Mouse (Mus musculus): ENCODE data around the gene Rad21l.
A peak's percentile ranks its signal among the peaks of the same experiment; 100 is the strongest.

The Rad21l gene

DNA sequence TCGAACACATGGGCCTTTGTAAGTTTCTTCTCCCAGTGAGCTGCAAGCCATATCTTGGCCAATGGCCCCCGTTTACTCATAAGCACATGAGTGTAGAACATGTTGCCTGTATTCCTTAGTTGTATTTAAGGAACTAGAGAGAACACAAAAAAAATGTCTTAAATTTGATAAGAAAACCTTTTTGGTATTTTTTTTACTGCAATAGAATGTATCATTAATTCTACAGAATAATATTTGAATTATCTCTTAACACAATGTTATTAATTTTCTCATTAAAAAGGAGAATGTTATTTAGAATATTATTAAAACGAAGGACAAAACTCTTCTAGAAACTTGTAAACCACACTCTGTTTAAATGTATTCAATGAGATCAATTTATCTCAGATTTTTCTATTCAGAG is at the start of gene Rad21l:
Gene Rad21l (minus strand): TSS at position 101 of the 400 bp plus-strand sequence.
- no peak for DNase-seq (ENCODE audit: low spot score)

DNA sequence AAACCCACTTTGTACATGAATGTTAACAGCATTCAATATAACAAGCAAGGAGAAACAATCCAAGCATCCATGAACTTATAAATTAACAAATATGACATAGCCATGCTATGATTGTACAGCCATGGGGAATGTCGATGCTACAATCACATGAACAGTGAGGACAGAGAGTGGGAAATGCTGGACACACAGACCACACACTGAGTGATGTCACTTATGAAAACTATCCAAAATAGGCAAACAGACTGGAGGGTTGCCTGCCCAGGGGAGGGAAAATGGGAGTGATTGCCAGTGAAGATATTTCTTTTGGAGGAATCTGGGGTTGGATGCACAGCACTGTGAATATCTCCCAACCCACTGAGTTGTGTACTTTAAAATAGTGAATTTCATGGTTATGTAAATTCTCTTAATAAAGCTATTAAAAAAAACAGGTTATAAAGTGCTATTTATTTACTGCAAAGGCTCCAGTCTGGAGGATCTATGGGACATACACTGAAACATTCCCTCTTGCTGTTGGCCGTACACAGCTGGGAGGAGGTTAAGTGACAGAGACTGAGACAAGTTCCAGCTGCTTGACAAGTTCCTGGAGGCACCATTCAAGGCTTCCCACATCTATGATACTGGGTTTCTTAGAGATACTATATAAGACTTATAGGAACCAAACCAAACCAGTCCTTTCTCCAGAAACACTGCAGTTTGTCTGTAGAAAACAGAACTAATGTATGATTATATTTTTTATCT is 48.2 kb upstream of the Rad21l start:
- no peak for DNase-seq (ENCODE audit: low spot score)

DNA sequence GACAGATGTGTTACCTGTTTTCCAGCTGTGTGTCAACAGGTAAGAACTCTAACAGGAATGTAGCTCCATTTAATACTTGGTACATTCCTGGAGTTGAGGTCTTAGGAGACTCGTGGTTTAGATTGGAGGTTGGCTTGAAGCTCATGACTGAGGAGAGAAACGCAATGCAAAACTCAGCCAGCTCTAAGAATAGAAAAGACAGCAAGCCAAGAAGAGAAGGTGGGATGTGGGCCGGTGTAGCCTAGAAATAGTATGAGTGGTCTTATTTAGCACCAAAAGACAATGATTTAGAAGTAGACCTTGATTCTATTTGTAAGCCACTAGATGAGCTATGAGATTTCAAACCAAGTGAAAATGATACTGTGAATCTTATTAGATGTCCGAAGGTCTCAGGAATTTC is 47.2 kb upstream of the Rad21l start:
- no peak for DNase-seq (ENCODE audit: low spot score)

DNA sequence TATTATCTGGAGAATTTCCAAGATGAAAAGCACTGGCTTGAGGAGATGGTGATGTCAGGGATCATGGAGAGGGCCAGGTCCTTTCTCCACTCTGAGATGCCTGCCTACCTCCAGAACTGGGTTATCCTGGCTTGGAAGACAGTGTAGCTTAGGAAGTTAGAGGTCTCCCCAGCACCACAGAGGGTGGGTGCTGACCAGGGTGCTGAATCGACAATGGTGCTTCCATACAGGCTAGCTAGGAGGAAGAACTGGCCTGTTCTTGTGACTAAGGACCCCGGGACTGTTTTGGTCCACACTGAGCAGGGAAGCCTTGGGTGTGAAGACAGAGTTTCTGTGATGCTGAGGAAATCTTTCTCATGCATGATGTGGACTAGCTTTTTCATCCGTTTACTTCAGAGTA is 44.3 kb upstream of the Rad21l start:
- DNase-seq (ENCODE audit: low spot score), result no peak

DNA sequence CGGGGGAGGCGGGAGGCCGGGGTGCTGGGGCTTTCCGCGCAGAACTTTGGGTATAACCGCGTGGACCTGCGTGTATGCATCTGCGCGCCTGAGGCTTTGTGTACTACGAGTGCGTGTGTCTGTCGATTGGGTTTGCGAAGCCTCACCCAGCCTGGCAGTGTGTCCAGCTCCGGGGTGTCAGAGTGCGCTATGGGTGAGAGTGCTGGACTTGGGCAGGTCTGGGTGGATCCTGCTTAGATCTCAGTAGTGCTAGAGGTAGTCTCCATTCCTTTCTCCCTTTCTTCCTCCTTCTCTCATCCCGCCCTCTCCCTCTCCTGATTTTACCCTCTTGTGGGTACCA is 34.5 kb upstream of the Rad21l start:
- DNase-seq (ENCODE audit: low spot score), result no peak

DNA sequence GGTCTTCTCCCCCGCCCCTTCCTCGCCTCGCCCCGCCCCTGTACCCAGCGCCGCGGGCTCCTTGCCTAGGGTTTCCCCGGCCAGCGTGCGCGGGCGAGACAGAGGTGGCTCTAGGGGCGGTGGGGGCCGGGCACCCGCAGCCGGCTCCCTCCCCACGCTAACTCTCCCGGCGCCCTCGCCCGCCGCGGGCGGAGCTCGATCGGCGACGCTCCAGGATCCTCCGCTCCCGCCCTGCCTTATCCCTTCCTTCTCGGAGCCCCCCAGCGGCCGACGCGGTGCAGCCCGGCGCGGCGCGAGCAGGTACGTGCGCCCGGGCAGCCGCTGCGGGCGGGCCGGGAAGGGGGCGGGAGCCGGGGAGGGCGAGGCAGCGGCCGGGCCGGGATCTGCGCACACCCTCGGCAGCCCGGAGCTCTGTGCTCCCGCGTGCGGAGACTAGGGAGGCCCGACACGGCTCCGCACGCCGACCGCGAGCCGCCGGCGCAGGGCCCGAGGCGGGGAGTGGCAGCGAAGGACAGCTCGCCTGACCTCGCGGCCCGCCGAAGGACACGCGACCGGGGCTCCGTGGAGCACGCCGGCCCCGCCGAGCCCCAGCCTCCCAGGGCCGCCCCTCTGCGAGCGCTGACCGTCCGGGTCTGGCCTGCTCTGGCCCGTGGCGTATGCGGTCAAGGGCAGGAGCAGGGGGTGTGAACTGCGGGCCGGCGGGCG is 34.0 kb upstream of the Rad21l start:
- DNase-seq (ENCODE audit: low spot score), result no peak

DNA sequence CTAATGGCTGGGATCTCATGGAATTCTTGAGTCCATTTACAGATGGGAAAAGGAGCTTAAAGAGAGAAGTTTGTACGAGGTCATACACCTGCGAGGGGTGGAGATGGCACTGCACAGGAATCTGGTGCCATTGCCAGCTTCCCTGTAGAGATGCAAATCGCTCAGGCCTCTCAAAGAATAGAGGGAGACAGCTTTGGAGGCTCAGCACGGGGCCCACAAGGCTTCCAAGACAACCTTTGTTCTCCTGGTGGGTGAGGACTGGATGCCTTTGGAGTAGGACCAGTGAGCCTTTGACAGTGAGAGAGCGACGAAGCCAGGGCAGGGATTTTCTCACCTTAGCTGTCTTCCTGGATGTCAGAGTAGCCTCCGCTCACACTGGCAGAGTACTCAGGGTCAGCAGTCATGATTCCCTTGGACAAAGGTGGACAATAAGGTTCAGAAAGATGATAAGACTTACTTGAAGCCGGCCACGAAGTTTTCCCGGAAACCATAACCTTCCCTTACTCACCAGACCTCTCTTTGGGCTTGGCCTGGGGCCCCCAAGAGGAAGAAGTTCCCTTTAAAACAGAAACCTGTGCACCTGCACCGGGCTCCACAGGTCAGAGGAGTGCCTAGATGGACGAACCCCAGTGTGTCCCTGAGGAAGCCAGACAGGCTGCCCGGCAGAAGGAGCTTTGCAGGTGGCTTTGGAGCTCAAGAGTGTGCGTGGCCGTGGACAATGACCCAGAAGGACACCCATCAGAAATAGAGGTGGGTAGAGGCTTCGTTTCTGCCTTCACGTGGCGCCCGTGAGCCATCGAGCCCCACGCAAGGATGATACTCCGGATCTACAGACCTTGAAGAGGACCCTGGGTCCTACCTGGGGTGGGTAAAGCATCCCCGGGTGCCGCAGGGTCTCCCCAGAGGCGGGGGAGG is 33.2 kb upstream of the Rad21l start, which contains the start of gene Tmem74b:
Gene Tmem74b (plus strand): TSS at position 778 of the 915 bp plus-strand sequence.
- no peak for DNase-seq (ENCODE audit: low spot score)

DNA sequence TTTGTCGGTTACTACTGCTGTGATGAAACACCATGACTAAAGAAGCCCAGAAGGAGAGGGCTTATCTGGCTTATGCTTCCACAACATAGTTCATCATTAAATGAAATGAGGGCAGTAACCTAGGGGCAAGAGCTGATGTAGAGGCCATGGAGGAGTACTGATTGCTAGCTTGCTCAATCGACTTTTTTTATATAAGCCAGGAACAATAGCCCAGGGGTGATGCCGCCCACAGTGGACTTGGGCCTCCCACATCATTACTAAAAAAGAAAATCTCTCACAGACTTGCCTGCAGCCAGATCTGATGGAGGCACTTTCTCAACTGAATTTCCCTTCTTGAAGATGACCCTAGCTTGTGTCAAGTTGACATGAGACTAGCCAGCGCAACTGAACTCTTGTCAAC is 14.6 kb upstream of the Rad21l start:
- no peak for DNase-seq (ENCODE audit: low spot score)

DNA sequence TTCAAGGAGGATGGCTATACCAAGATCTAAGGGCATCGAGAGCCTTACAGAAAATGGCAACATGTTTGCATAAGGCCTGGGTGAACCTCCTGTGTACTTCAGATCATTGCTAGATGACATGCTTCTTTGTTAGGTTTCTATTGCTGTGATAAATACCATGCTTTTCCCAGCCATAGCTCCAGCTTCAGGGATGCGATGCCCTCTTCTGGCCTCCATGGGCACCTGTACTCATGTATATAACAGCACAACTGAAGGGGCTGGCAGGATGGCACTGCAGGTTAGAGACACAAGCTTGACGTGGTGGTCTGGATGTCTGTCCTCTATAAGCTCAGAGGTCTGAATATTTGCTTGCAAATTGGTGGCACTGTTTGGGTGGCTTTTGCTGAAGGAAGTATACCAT is 14.0 kb upstream of the Rad21l start:
- DNase-seq (ENCODE audit: low spot score), result no peak

DNA sequence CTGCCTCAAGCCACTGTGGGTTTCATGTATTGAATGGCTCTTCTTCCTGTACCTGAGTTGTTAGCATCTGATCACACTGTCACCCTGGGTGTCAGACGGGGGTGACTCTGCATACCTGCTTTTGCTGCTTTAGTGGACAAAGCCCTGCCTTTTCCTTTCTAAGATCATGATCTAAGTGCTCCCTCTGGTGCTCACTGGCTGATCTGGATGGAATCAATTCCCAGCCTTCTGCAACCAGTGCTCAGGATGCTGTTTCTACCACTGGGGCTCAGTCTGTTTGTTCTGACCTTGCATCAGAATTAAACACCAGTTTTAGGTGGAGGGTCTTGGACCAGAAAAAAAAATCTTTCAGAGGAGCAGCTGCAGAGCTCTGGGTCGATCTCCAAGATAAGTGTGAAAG is 7.9 kb upstream of the Rad21l start:
- no peak for DNase-seq (ENCODE audit: low spot score)

DNA sequence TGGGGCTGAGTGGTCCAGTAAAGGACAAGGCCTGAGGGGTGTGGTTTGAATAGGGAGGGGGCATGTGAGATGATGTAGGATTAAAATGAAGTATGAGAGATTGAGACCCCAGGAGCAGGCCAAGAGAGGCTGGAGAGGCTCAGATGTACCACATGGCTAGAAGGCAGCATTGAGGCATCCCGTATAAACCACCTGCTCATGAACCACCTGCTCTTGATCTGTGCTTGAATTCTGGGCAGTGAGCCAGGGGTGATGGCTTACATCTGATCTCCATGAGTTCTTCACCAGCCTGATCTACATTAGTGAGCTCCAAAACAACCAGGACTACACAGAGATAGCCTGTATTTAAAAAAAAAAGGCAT is 2.6 kb upstream of the Rad21l start:
- DNase-seq (ENCODE audit: low spot score), result no peak

DNA sequence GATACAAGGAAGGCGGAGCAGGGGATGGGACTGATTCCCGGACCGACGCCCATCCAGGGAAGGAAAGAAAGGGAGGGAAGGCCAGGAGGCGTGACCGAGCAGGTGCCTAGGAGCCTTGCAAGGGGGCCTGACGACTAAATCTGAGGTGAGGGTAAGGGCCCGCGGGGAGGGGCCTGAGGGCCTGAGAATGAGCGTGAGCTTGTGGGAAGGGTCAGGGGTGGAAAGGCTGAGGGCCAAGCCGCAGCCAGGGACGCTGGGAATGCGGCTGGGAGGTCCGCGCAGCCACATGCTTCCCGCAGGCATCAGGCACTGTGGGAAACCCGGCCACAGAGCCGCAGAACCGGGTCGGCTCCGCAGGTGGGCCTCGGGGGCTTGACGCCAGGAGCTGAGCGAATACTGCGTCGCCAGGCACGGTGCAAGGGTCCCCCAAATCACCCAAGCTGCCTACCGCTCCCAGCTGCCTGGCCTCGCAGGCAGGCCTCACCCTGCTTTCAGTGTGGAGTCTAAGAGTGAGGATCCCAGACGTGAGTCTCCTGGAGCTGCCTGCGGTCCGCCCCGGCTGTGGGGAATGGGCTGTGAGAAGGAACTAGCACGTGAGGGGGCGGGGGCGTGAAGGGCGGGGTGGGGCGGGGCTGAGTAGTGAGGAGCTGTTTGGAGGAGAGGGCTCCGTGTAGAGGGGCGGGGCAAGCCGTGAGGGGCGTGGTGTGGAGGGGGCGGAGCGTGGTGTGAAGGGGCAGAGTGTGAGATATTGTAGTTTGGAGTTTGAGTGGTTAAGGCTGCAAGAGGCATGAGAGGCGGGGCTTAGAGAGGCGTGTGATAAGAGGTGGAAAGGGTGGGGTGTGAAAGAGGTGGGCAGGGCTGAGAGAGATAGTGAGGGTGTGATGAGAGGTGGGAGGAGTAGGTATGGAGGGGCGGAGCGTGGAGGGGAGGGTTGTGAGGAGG is 2.0 kb upstream of the Rad21l start:
- no peak for DNase-seq (ENCODE audit: low spot score)

DNA sequence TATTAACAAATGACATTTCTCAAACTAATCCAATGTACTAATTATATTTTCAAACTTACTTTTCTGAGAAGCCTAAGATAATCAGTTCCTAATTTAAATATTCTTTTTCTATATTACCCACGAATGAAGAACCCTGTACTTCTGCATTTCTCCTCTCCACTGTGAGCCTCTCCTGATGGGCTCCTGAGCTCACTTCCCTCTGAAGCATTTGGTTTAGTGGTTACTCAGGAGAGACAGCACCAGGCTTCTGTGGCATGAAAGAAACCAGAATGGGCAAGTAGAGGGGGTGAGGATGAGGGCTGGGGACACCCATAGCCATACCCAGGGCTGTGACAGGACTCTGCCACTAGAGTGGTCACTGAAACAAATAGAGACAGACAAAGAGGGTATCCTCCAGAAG is 16.3 kb downstream of the Rad21l start:
- no peak for DNase-seq (ENCODE audit: low spot score)

DNA sequence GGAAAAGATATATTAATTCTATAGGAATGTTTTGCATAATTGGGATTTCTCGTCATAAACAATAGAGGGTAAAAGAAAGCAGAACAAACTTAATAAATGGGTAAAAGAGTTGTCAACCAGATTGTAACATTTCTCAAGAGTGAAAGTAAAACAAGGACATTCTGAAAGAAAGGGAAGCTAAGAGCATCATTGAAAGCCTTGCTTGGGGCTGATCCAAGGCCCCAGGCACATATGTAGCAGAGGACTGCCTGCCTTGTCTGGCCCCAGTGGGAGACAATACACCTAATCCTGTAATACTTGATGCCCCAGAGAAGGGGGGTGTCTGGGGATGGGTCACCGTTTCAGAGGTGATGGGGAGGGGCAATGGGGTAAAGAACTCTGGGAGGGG is 32.3 kb downstream of the Rad21l start:
- no peak for DNase-seq (ENCODE audit: low spot score)

DNA sequence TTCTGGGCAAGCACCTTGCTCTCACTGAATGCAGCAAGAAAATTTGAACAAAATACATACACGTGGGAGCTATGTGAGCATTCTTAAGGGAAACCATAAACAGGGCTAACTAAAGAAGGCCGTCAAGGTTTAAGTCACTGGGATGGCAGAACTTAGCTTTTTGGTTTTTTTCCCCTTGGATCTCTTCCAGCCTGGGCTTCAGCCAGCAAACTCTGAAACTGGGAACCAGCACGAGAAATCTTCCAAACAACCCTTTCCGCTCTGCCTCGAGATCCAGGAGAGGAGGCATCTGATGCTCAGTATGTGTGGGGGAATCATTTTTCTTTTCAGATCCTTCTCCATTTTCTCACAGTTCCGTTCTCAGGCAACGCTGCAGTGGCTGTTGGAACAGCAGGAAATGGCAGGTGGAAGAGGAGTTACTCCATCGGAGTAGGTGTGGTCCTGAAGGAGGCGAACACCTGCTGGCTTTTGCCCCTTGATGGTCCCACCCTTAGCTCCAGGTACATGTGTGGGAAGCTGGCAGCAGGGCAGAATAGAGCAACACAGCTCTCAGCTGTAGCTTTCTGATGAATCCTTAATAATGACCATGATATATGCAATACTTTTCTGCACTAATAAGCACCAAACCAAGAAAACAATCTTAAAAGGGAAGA is 32.8 kb downstream of the Rad21l start:
- DNase-seq (ENCODE audit: low spot score), result no peak

DNA sequence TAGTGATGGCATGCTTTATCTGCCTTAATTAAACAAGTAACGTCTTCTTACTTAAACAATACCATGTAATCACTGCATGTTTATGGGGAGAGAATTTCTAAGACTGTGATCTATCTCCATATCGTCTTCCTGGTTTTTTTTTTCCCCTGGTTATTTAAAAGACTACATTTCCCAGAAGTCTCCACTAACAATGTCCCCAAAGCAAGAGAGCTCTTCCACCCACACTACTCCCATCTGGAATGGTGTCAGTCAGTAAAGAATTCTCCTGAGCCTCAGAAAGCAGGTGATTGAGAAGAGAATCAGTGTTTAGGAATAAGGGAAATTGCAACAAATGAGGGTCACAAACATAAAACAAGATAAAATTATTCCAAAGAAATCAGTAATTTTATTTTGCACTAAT is 33.4 kb downstream of the Rad21l start:
- DNase-seq (ENCODE audit: low spot score), result no peak

DNA sequence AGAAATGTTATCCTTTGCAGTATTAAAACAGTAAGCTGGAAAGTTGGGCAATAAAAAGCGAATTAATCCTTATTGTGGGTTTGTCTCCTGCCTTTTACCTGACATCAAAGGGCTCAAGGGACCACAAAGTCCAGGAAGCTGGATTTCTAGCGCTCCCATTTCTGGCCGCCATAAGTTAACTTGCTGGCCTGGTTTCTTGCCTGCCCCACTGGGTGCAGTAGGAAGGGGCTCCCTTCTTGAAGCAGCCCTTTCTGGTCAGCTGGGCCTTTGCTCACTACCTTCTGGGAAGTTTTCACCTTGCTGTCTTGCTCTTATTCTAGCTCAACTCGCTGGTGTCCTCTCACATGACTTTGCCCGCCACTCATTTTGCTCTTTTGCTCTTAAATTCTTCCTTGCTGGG is 35.4 kb downstream of the Rad21l start:
- no peak for DNase-seq (ENCODE audit: low spot score)

DNA sequence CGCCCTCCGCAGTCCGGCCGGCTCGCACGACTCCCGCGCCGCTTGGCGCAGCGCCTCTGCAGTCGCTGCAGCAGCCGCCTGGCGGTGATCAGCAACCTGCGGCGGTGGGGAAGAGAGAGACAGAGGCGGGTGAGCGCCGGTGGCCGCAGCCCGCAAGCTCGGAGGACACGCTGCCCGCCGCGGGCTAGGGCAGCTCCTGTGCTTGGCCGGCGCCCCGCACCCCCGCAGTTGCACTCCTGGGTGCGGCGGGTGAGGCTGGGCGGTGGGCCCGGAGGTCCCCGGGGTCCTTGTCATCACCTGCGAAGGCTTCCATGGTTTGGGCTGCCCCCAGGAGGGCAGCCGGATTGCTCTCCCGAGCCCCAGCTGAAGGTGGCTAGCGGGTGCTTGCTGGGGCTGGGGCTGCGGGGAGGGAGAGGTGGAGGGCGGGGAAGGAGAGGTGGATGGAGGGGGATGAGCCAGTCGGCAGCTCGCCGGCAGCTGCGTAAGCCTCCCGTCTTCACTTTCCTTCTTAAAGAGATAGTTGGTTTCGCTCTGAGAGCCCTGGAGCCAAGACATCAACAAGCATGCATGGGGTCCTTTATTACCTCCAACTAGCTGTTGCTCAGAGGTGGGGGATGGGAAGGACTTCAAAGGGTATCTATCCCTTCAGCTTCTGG is 36.0 kb downstream of the Rad21l start, which contains the start of gene Snph:
Gene Snph (minus strand): TSS at position 435 of the 656 bp plus-strand sequence.
- DNase-seq (ENCODE audit: low spot score), result peak; percentile 78

DNA sequence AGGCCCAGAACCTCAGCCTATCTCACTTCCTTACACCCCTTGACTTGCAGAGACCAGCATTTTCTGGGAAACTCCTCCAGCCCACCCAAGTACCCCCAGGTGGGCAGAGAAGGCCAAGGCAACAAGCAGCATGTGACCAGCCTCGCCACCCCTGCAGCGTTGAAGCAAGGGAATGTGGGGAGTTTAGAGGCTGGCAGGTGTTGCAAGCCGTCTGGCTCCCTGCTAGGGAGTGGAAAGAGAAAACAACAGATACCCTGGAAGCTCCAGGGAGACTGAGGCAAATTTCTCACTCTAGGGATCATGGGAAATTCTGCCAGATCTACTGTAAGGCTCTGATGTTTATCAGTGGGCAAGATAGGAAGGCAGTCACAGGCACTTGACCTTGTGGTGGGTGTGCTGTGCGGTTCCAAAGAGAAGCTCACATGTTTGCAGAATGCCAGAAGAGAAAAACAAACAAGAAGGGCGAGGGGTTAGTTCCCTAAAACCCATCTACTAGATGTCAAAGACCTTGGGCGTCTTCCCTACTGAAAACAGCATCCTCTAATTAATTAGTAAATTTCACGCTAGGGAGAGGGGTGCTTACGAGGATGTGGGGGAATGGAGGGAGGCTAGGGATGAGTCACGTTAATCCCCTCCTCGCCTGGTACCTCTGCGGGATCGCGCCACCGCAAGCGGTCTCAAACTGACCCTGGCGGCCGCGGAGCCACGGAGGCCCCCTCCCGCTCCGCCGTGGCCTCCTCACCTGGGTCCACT is 36.8 kb downstream of the Rad21l start:
- no peak for DNase-seq (ENCODE audit: low spot score)

DNA sequence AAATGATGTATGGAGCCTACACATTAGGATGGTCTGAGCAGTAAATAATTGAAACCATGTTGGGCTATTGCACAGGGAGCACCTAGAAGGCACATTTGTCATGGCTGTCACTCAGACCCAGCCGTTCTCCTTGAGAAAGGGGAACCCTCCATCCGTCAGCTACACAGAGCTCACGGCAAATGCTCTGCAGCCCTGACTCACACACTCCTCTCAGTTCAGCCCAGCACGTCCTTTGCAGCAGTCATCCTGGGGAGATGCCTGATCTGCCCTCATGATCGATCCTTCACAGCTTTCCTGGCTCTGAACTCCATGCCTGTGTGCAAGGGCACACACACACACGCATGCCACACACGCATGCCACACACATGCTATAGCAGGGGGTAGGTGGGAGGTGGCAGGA is 39.0 kb downstream of the Rad21l start:
- no peak for DNase-seq (ENCODE audit: low spot score)

Data from left cerebral cortex, adult 11 months (tissue).